Mouse (Mus musculus): ENCODE measurements around the gene Hist1h2an.
"Not testable (repeated sequence)": the region's sequence is repeated elsewhere in the genome, so short reads cannot be mapped to it uniquely, and the experiment has no call there.

Hist1h2an gene

GRCm38 (mm10) chr13:21783255-21783617 lies 3.8 kb downstream of the Hist1h2an start, which contains the start of gene Hist1h3i:
Hist1h3i (minus strand) TSS chr13:21783370.
- DNase-seq (ENCODE audit: low read depth, low spot score), result no peak

DNA sequence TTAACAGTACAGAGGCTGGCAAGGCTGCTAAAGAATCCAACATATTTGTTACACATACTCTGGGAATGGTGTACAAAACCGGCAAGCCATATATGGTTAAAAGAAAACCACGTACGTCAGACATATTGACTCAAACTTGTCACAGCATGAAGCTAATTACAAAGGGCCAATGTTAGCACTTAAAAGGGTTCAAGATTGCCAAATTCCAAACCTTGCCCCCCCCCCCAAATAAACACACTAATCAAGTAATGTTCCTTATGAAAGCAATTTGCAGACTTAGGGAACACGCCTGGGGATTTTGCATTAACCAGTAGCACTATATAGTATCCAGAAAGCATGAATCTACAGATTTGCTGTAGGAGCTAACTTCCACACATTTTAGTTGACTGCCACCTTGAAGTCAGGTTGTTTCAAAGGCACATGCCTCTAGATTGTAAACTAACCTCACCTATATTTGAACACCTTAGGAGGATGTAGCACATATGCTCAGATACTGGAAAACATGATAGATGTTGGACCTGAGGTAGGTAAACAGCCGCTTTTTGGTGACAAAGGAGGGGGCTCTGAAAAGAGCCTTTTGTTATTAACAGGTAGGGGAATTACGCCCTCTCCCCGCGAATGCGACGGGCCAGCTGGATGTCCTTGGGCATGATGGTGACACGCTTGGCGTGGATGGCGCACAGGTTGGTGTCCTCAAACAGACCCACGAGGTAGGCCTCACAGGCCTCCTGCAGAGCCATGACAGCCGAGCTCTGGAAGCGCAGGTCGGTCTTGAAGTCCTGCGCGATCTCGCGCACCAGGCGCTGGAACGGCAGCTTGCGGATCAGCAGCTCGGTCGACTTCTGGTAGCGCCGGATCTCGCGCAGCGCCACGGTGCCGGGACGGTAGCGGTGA lies 4.4 kb downstream of the Hist1h2an start:
- not testable (repeated sequence) for DNase-seq (ENCODE audit: low read depth, low spot score)

GRCm38 (mm10) chr13:21781639-21782038 lies 5.4 kb downstream of the Hist1h2an start:
- DNase-seq (ENCODE audit: low read depth, low spot score), result no peak

- no peak for DNase-seq (ENCODE audit: low read depth, low spot score)
Measured at GRCm38 (mm10) chr13:21781021-21781555, 5.9 kb downstream of the Hist1h2an start.

DNA sequence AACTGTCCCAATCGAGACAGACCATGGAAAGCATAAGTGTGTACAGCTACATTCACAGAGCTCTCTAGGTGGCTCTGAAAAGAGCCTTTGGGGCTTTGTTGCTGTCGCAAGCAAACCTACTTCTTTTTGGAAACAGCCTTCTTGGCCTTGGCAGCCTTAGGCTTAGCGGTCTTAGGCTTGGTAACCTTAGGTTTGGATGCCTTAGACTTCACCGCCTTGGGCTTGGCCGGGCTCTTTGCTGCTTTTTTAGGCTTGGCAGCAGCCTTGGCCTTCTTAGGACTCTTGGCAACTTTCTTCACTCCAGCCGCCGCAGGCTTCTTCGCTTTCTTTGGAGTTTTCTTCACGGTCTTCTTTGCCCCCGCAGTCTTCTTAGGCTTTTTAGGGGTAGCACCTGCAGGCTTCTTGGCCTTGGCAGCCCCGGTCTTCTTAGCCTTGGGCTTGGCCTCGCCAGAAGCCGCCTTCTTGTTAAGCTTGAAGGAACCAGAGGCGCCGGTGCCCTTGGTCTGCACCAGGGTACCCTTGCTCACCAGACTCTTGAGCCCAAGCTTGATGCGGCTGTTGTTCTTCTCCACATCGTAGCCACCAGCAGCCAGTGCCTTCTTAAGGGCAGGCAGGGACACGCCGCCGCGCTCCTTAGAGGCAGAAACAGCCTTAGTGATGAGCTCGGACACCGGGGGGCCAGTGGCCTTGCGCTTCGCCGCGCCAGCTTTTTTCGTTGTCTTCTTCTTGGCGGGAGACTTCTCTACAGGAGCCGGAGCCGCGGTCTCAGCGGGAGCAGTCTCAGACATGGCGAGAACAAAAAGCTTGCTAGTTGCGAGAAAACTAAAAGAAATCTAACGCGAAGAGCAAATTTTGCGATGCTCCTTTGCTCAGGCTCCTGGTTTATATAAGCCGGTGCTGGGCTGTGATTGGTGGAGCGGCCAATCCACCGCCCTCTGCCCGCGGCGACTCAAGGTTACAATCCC lies 7.0 kb downstream of the Hist1h2an start, which contains the start of gene Hist1h1b:
TSS of gene Hist1h1b (minus strand) at position 859 of the 965 bp plus-strand sequence.
- no peak for DNase-seq (ENCODE audit: low read depth, low spot score)

- no peak for DNase-seq (ENCODE audit: low read depth, low spot score)
Measured at GRCm38 (mm10) chr13:21778814-21779766, 7.9 kb downstream of the Hist1h2an start.

DNA sequence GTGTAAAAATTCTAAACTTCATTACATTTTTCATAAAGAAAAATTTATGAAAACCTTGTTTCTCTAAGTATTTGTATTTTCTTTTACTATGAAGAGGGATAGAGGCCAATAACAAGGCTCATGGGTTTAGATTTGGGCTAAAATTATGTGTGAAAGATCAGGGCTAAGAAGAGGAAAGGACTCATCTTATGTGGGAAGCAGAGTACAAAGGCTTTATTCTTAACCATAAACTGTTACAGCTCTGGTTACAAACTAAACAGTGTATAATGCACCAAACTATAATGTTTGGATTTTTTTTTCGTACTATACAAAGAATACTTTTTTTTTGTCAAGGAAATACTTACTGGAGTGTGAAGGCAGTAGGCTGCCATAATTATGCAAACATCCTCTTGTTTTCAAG lies 31.3 kb downstream of the Hist1h2an start:
- no peak for DNase-seq (ENCODE audit: low read depth, low spot score)

- DNase-seq (ENCODE audit: low read depth, low spot score), result not testable (repeated sequence)
Measured at GRCm38 (mm10) chr13:21754294-21755001, 32.6 kb downstream of the Hist1h2an start.

DNA sequence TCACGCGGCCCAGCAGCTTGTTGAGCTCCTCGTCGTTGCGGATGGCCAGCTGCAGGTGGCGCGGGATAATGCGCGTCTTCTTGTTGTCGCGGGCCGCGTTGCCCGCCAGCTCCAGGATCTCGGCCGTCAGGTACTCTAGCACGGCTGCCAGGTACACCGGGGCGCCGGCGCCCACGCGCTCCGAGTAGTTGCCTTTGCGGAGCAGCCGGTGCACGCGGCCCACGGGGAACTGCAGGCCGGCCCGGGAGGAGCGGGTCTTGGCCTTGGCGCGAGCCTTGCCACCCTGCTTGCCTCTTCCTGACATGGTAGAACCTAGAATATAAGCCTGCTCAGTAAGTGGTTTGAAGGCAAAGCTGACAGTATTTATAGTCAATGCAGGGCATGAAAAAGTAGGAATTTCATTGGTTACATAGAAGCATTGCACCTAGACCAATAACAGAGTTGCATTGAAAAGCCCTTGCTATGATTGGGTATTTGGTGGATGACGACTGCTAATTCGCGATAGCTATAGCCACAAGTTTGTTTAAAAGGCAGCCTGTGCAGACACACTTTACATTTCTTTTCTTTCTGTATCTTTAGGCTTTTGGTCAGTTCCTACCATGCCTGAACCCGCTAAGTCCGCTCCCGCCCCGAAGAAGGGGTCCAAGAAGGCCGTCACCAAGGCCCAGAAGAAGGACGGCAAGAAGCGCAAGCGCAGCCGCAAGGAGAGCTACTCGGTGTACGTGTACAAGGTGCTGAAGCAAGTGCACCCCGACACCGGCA lies 33.3 kb downstream of the Hist1h2an start, which contains the start of the genes Hist1h2ak and Hist1h2bn:
TSS of gene Hist1h2ak (minus strand) at position 304 of the 762 bp plus-strand sequence.
TSS of gene Hist1h2bn (plus strand) at position 600 of the 762 bp plus-strand sequence.
- not testable (repeated sequence) for DNase-seq (ENCODE audit: low read depth, low spot score)

- DNase-seq (ENCODE audit: low read depth, low spot score), result no peak
Measured at GRCm38 (mm10) chr13:21753051-21753523, 33.9 kb downstream of the Hist1h2an start.

- no peak for DNase-seq (ENCODE audit: low read depth, low spot score)
Measured at GRCm38 (mm10) chr13:21752356-21752755, 34.7 kb downstream of the Hist1h2an start.

DNA sequence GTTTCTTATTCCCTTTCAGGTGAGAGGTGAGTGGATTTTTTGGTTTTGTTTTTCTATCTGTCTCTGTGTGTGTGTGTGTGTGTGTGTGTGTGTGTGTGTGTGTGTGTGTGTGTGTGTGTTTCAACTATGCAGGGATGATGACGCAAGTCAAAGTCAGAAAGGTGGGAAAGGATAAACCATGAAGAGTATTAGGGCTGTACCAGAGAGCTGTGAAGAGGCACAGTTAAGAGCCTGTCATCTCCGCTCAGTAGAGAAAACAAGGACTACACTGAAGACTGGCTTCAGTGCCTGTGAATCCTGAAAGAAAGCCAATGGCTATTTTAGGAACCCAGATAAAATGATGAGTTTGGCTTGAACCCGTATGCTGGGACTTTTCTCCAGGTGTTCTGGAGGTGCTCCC lies 35.2 kb downstream of the Hist1h2an start:
- no peak for DNase-seq (ENCODE audit: low read depth, low spot score)

GRCm38 (mm10) chr13:21751417-21751816 lies 35.6 kb downstream of the Hist1h2an start:
- no peak for DNase-seq (ENCODE audit: low read depth, low spot score)

DNA sequence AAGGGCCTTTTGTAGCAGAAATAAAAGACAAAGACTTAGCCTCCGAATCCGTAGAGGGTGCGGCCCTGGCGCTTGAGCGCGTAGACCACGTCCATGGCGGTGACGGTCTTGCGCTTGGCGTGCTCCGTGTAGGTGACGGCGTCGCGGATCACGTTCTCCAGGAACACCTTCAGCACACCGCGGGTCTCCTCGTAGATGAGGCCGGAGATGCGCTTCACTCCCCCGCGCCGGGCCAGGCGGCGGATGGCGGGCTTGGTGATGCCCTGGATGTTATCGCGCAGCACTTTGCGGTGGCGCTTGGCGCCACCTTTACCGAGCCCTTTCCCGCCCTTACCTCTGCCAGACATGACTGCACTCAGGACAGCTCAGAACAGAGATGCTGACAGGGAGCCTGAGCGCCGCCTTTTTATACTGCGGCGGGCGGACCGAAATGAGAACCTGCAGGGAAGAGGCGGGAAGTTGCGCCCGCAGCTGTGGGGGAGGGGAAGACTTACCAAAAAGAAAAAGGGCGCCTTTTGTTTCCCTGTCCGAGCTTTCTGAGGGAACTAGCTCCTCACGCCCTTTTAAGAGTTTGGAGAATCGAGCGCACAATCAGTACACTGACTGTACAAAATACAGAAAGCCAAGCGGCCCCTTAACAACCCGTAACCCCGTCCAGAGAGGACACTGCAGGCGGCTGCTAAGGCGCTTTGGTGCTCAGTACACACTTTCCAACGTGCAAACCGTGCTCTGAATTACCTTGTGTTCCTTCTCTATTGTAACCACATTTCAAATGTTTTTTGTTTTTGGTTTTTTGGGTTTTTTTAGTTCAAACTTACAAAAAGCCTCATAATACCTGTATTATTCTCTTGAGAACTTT lies 36.6 kb downstream of the Hist1h2an start, which contains the start of gene Hist1h4k:
TSS of gene Hist1h4k (minus strand) at position 347 of the 859 bp plus-strand sequence.
- not testable (repeated sequence) for DNase-seq (ENCODE audit: low read depth, low spot score)

GRCm38 (mm10) chr13:21749387-21750158 lies 37.4 kb downstream of the Hist1h2an start:
- DNase-seq (ENCODE audit: low read depth, low spot score), result no peak

- no peak for DNase-seq (ENCODE audit: low read depth, low spot score)
Measured at GRCm38 (mm10) chr13:21745006-21745405, 42.0 kb downstream of the Hist1h2an start.
